Mouse (Mus musculus) thymus, adult 2 months (tissue): ENCODE data around the gene 9130409I23Rik.

Source experiments
- CTCF ChIP-seq: fragments of 200-500 bp; IDR thresholded peaks from 2 replicates; pipeline ENCODE4 v1.5.1; 2012; ENCODE audit warnings: mild to moderate bottlenecking, control low read depth, low read length, moderate library complexity, borderline replicate concordance; ENCODE audit not compliant: control insufficient read depth, poor library complexity, insufficient read depth; ENCODE audit errors: extremely low read depth
- POLR2A ChIP-seq: fragments of 200-500 bp; IDR thresholded peaks from 2 replicates; pipeline ENCODE4 v1.6.1; 2012; ENCODE audit warnings: mild to moderate bottlenecking, low read length, control low read depth, moderate library complexity; ENCODE audit not compliant: control insufficient read depth, poor library complexity, insufficient read depth; ENCODE audit errors: extremely low read depth

DNA sequence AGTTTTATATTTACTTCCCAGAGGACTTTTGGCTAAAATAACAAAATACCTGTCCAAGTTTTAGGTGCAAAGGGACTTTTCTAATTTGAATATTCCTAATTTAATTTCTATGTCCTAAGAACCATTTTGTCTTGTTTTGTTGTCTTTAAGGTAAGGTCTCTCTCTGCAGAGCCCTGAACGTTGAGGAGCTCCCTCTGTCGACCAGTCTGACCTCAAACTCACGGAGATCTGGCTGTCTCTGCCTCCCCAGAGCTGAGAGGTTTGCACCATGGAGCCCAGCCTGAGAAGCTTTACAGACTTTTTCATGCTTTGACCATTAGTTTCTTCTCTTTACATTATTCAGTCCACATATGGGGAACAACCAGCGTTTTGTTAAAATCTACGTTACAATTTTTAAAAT, 22.0 kb downstream of the 9130409I23Rik start:
- TF ChIP-seq POLR2A (no peak), CTCF (no peak)
